Mouse (Mus musculus): ENCODE results near the gene Atad5.

GRCm38 (mm10) chr11:80184531-80185071 lies 95.4 kb downstream of the Atad5 start:
- TF ChIP-seq CTCF (IDR thresholded peaks at IDR 0.05; ENCODE audit: extremely low read depth, insufficient read length, insufficient replicate concordance, low read depth, low read length) (no peak), POLR2A (IDR thresholded peaks at IDR 0.05; ENCODE audit: low read depth, low read length) (no peak)

Measured in small intestine, adult 2 months (tissue).